Mouse (Mus musculus) liver, adult 10 weeks (tissue): ENCODE data around the gene Hist1h3c. TPM values are rescaled to one million over a fixed set of nuclear protein-coding genes. Genes with fewer than 3 reads are reported as not detected.

Source experiments
- polyA plus RNA-seq: library from polyadenylated mRNA; stranded (reverse); fragments of 350-450 nt; fragmentation: Illumina TruSeq; extraction: RNeasy Lipid Tissue Mini Kit (QIAGEN cat#74804); gene quantifications from one replicate; pipeline ENCODE4 v1.2.3, GENCODE M21; 2014; ENCODE audit warnings: low read depth, low replicate concordance

The Hist1h3c gene
- polyA plus RNA-seq, 1 experiment from 2014 or later: not detected

Other genes with a start within 250 kb of the Hist1h3c start
- gene Hist1h4h, start 214.6 kb downstream of the Hist1h3c start, polyA plus RNA-seq: not detected
- gene Hist1h2af, start 211.7 kb downstream of the Hist1h3c start, polyA plus RNA-seq: not detected
- not detected for gene Hist1h3g, start 210.2 kb downstream of the Hist1h3c start, polyA plus RNA-seq
- gene Hist1h2bh, start 202.2 kb downstream of the Hist1h3c start, polyA plus RNA-seq: 0.37 TPM
- not detected for gene Hist1h3f, start 201.6 kb downstream of the Hist1h3c start, polyA plus RNA-seq
- not detected for gene Hist1h4f, start 194.0 kb downstream of the Hist1h3c start, polyA plus RNA-seq
- gene Hist1h1d, start 192.3 kb downstream of the Hist1h3c start, polyA plus RNA-seq: 0.19 TPM
- gene Hist1h3e, start 183.2 kb downstream of the Hist1h3c start, polyA plus RNA-seq: not detected
- gene Hist1h2ae, start 174.4 kb downstream of the Hist1h3c start, polyA plus RNA-seq: not detected
- gene Hist1h2bg, start 174.2 kb downstream of the Hist1h3c start, polyA plus RNA-seq: not detected
- gene Hist1h2bf, start 171.4 kb downstream of the Hist1h3c start, polyA plus RNA-seq: not detected
- not detected for gene Hist1h2ad, start 171.2 kb downstream of the Hist1h3c start, polyA plus RNA-seq
- gene Hist1h3d, start 169.8 kb downstream of the Hist1h3c start, polyA plus RNA-seq: not detected
- not detected for gene Hist1h4d, start 164.0 kb downstream of the Hist1h3c start, polyA plus RNA-seq
- 0.95 TPM for gene Hist1h2be, start 124.5 kb downstream of the Hist1h3c start, polyA plus RNA-seq
- gene Hist1h1e, start 123.0 kb downstream of the Hist1h3c start, polyA plus RNA-seq: 0.45 TPM
- gene Hist1h2ac, start 61.7 kb downstream of the Hist1h3c start, polyA plus RNA-seq: 0.56 TPM
- 195 TPM for gene Hist1h2bc, start 61.4 kb downstream of the Hist1h3c start, polyA plus RNA-seq
- gene Hist1h1t, start 49.8 kb downstream of the Hist1h3c start, polyA plus RNA-seq: not detected
- gene Hist1h4c, start 47.1 kb downstream of the Hist1h3c start, polyA plus RNA-seq: 0.72 TPM
- gene Hfe, start 34.7 kb downstream of the Hist1h3c start, polyA plus RNA-seq: 40.9 TPM
- 9.8 TPM for gene Hist1h1c, start 6.8 kb downstream of the Hist1h3c start, polyA plus RNA-seq
- not detected for gene Hist1h2bb, start 1.1 kb upstream of the Hist1h3c start, polyA plus RNA-seq
- gene Hist1h2ab, start 5.5 kb upstream of the Hist1h3c start, polyA plus RNA-seq: not detected
- gene Hist1h3b, start 6.7 kb upstream of the Hist1h3c start, polyA plus RNA-seq: not detected
- not detected for gene Hist1h4b, start 11.4 kb upstream of the Hist1h3c start, polyA plus RNA-seq
- gene Hist1h4a, start 15.6 kb upstream of the Hist1h3c start, polyA plus RNA-seq: not detected
- not detected for gene Hist1h3a, start 16.8 kb upstream of the Hist1h3c start, polyA plus RNA-seq
- gene Hist1h1a, start 18.1 kb upstream of the Hist1h3c start, polyA plus RNA-seq: not detected
- not detected for gene Trim38, start 24.3 kb upstream of the Hist1h3c start, polyA plus RNA-seq
- gene Slc17a2, start 61.4 kb upstream of the Hist1h3c start, polyA plus RNA-seq: 190 TPM
- gene Slc17a3, start 93.8 kb upstream of the Hist1h3c start, polyA plus RNA-seq: 119 TPM
- gene Slc17a1, start 122.1 kb upstream of the Hist1h3c start, polyA plus RNA-seq: 23.6 TPM
- gene Slc17a4, start 169.4 kb upstream of the Hist1h3c start, polyA plus RNA-seq: 62.2 TPM
- not detected for gene Hist1h2ba, start 188.6 kb upstream of the Hist1h3c start, polyA plus RNA-seq
- gene Hist1h2aa, start 188.9 kb upstream of the Hist1h3c start, polyA plus RNA-seq: not detected
- gene Scgn, start 245.6 kb upstream of the Hist1h3c start, polyA plus RNA-seq: not detected